Comparison of ENCODE assay signal across 16 mouse cellular contexts in the genomic region with DNA sequence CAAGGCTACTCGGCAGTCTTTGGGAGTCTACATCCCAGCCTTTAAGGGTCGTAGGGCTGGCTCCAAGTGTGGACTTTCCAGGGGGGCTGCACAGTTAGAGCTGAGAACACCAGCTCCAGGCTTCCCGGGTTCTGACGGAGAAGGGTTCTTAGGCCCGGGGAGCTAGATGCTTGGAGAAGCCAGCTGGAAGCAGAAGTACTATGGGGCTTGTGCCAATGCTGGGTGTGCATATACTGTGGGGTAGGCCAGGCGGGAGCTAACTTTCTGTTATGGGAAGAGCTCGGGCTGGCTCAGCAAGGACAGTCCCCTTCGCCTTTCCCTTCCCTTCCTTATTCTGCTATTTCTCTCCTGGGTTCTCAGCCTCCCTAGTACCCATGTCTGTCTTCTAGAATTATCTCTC. TPM values are rescaled to one million over a fixed set of nuclear protein-coding genes. Genes with fewer than 3 reads are reported as not detected.
A peak's percentile ranks its signal among the peaks of the same experiment; 100 is the strongest.
DNase-seq lines count a peak whose midpoint lies in the region; ATAC-seq lines count a peak whose summit lies in the region.
"Had no signal": no experiment of that assay in that cellular context is flagged by ENCODE, and none has a peak within 500 bp of the region (broad histone marks: within the 10 kb centered on the region; RNA-seq: fewer than 3 reads in every experiment).

No protein-coding gene starts in this region.

- H3K4me1 ChIP-seq in neural tube, embryonic 13.5 days (replicated peaks): peaks cover 52% of the 10 kb centered on the region
- peaks cover 56% of the 10 kb centered on the region for H3K4me1 ChIP-seq in midbrain, embryonic 15.5 days
- H3K4me1 ChIP-seq: liver, embryonic 15.5 days had no signal

- peak; percentile 39 for DNase-seq in cerebellum, adult 9-10 months
- DNase-seq in cerebellum, adult 11-12 months: no peak
- peak; percentile 49 for DNase-seq in gastrocnemius, postnatal 14 days
- DNase-seq in gastrocnemius, postnatal 36 days: no peak
- no peak for DNase-seq in neural tube, embryonic 10.5 days (ENCODE audit: extremely low spot score, low spot score)
- DNase-seq in adrenal gland, postnatal 10 days: no peak
- DNase-seq: heart, postnatal 36 days; kidney, adult 11 months; kidney, postnatal 25 days; thymus, postnatal 36 days had no signal

- no peak overlapping the region for H3K9ac ChIP-seq in neural tube, embryonic 13.5 days
- H3K9ac ChIP-seq in midbrain, embryonic 15.5 days: no peak overlapping the region
- H3K9ac ChIP-seq: liver, embryonic 15.5 days had no signal

- H3K27me3 ChIP-seq in neural tube, embryonic 13.5 days: no peaks in the 10 kb centered on the region; the same call in 1 of the 2 replicates
- no peaks in the 10 kb centered on the region for H3K27me3 ChIP-seq in midbrain, embryonic 15.5 days (replicated peaks)
- H3K27me3 ChIP-seq: liver, embryonic 15.5 days had no signal

- H3K27ac ChIP-seq in neural tube, embryonic 13.5 days (replicated peaks): peak overlapping the region; percentile 87; the same call in 1 of the 2 replicates
- peak overlapping the region; percentile 90 for H3K27ac ChIP-seq in midbrain, embryonic 15.5 days
- H3K27ac ChIP-seq: liver, embryonic 15.5 days; macrophage had no signal

- intact Hi-C loops in gastrocnemius, postnatal 14 days (cut with DNase I; ENCODE audit: low total_unique reads): no loop called here
- intact Hi-C loops in gastrocnemius, postnatal 36 days (cut with DNase I): no loop called here

- no peak overlapping the region for H3K4me3 ChIP-seq in neural tube, embryonic 13.5 days
- no peak overlapping the region for H3K4me3 ChIP-seq in midbrain, embryonic 15.5 days
- H3K4me3 ChIP-seq: liver, embryonic 15.5 days; myocyte had no signal

- H3K36me3 ChIP-seq in neural tube, embryonic 13.5 days: peaks cover 22% of the 10 kb centered on the region
- no peaks in the 10 kb centered on the region; the same call in 1 of the 2 replicates for H3K36me3 ChIP-seq in midbrain, embryonic 15.5 days (replicated peaks)
- H3K36me3 ChIP-seq: liver, embryonic 15.5 days had no signal

- no peak overlapping the region for H3K4me2 ChIP-seq in neural tube, embryonic 13.5 days
- no peak overlapping the region for H3K4me2 ChIP-seq in midbrain, embryonic 15.5 days
- H3K4me2 ChIP-seq: heart, embryonic 11.5 days; liver, embryonic 15.5 days had no signal

- 80% methylated on average over 8 of the region's 8 CpGs for WGBS in neural tube, embryonic 13.5 days
- 77% methylated on average over 8 of the region's 8 CpGs for WGBS in midbrain, embryonic 15.5 days

- H3K9me3 ChIP-seq in neural tube, embryonic 13.5 days: no peaks in the 10 kb centered on the region
- no peaks in the 10 kb centered on the region for H3K9me3 ChIP-seq in midbrain, embryonic 15.5 days
- H3K9me3 ChIP-seq: liver, embryonic 15.5 days had no signal

- no peak for ATAC-seq in neural tube, embryonic 13.5 days (ENCODE audit: low read depth)
- no peak for ATAC-seq in midbrain, embryonic 15.5 days (replicated peaks)

RNA-seq across cellular contexts. Expression of a gene that starts 23.5 kb away (rescaled TPM):
- 10 to 100 TPM; 23.3 to 25.2 TPM for total RNA-seq in gastrocnemius, postnatal 14 days (2021)
- 10 to 100 TPM in 1 of 2 experiments, 1 to 10 TPM in 1; 8.4 to 14.2 TPM for total RNA-seq in gastrocnemius, postnatal 36 days (2021)
- 76.9 and 78.8 TPM in 2 replicates for polyA plus RNA-seq in neural tube, embryonic 13.5 days (2015; fragmentation: Nextera tagmentation; extraction: Ambion mirVana)
- 180 and 186 TPM in 2 replicates for polyA plus RNA-seq in midbrain, embryonic 15.5 days (2015; fragmentation: Nextera tagmentation; extraction: Ambion mirVana)
- 100 to 1,000 TPM; 149 to 179 TPM for total RNA-seq in adrenal gland, postnatal 10 days (2021)

Comparison
In these comparisons a context has a peak if more than half of its experiments do, and no peak if none do; other contexts are left out.
1. DNase-seq: peak in cerebellum, adult 9-10 months (single experiment) and gastrocnemius, postnatal 14 days (single experiment); none in cerebellum, adult 11-12 months (single experiment), gastrocnemius, postnatal 36 days (0 of 2), neural tube, embryonic 10.5 days (single experiment) and adrenal gland, postnatal 10 days (single experiment).
2. RNA of a gene that starts 23.5 kb away (total RNA-seq): 149 to 179 TPM in adrenal gland, postnatal 10 days; 23.3 to 25.2 TPM in gastrocnemius, postnatal 14 days and 8.4 to 14.2 TPM in gastrocnemius, postnatal 36 days; every median in the first group is over 4 times any median in the second.